Mouse (Mus musculus): Measurements from ENCODE around the gene Zmat5.

GRCm38 (mm10) chr11:4757789-4758158, 53.3 kb downstream of the Zmat5 start:
- TF ChIP-seq EP300 (IDR thresholded peaks at IDR 0.05; ENCODE audit: low read depth) (no peak), CTCF (IDR thresholded peaks at IDR 0.05; ENCODE audit: low read depth) (no peak)
